ENCODE assay signal across 9 mouse cellular contexts in genomic region chr17:35342711-35343476, GRCm38 (mm10). TPM values are rescaled to one million over a fixed set of nuclear protein-coding genes. Genes with fewer than 3 reads are reported as not detected.
DNase-seq lines count a peak whose midpoint lies in the region; ATAC-seq and TF ChIP-seq lines count a peak whose summit lies in the region.
"Had no signal": no experiment of that assay in that cellular context is flagged by ENCODE, and none has a peak within 500 bp of the region (broad histone marks: within the 10 kb centered on the region; RNA-seq: fewer than 3 reads in every experiment).

No protein-coding gene starts in this region.

- H3K27me3 ChIP-seq in heart, embryonic 11.5 days (ENCODE audit: control insufficient read depth, insufficient read depth, low read length), result peaks cover 33% of the 10 kb centered on the region
- H3K27me3 ChIP-seq in embryonic facial prominence, embryonic 10.5 days (replicated peaks; ENCODE audit: low read depth, poor library complexity, severe bottlenecking), result peaks cover 63% of the 10 kb centered on the region
- peaks cover 11% of the 10 kb centered on the region for H3K27me3 ChIP-seq in intestine, embryonic 16.5 days (replicated peaks; ENCODE audit: control insufficient read depth, insufficient read depth, low read length)
- H3K27me3 ChIP-seq in liver, postnatal 0 days (ENCODE audit: insufficient read depth, low read length), result peaks cover 21% of the 10 kb centered on the region
- H3K27me3 ChIP-seq in neural tube, embryonic 15.5 days (replicated peaks), result peaks cover 43% of the 10 kb centered on the region

- DNase-seq in heart, postnatal 36 days, result no peak
- DNase-seq in embryonic facial prominence, embryonic 10.5 days (ENCODE audit: low spot score), result no peak
- peak; percentile 67 for DNase-seq in liver, postnatal 0 days
- no peak for DNase-seq in layer of hippocampus, postnatal 14 days (ENCODE audit: low spot score in 2 of 2)

- H3K9ac ChIP-seq in heart, embryonic 11.5 days (ENCODE audit: low read depth, low read length), result 0 out of 2 replicates have a peak overlapping the region, but pooled peaks have one; percentile 36
- H3K9ac ChIP-seq in intestine, embryonic 16.5 days (ENCODE audit: low read depth, low read length), result peak overlapping the region; percentile 66
- H3K9ac ChIP-seq in liver, postnatal 0 days (replicated peaks), result peak overlapping the region; percentile 6; the same call in 1 of the 2 replicates
- peak overlapping the region; percentile 30; the same call in 1 of the 2 replicates for H3K9ac ChIP-seq in neural tube, embryonic 15.5 days (replicated peaks)

- H3K4me3 ChIP-seq in heart, embryonic 11.5 days (ENCODE audit: low read depth, low read length), result peak overlapping the region; percentile 38
- peak overlapping the region; percentile 56 for H3K4me3 ChIP-seq in embryonic facial prominence, embryonic 10.5 days
- peak overlapping the region; percentile 55 for H3K4me3 ChIP-seq in intestine, embryonic 16.5 days (ENCODE audit: low read length)
- H3K4me3 ChIP-seq in liver, postnatal 0 days (ENCODE audit: low read depth, low read length), result peak overlapping the region; percentile 49
- peak overlapping the region; percentile 46 for H3K4me3 ChIP-seq in neural tube, embryonic 15.5 days (replicated peaks)

- 0 out of 2 replicates have a peak, but pooled peaks have one; percentile 10 for ATAC-seq in heart, embryonic 11.5 days (replicated peaks; ENCODE audit: insufficient number of reproducible peaks, low FRiP score, low TSS enrichment)
- peak; percentile 59 for ATAC-seq in intestine, embryonic 16.5 days
- ATAC-seq in liver, postnatal 0 days, result peak; percentile 95
- ATAC-seq in neural tube, embryonic 15.5 days (ENCODE audit: low FRiP score), result no peak
- ATAC-seq in cerebellum, adult (ENCODE audit: insufficient number of reproducible peaks, low FRiP score, low TSS enrichment), result no peak

- H3K36me3 ChIP-seq in heart, embryonic 11.5 days (ENCODE audit: control insufficient read depth, insufficient read depth, low read length), result no peaks in the 10 kb centered on the region
- no peaks in the 10 kb centered on the region for H3K36me3 ChIP-seq in embryonic facial prominence, embryonic 10.5 days (replicated peaks)
- H3K36me3 ChIP-seq in intestine, embryonic 16.5 days (ENCODE audit: control insufficient read depth, insufficient read depth, low read length), result no peaks in the 10 kb centered on the region
- no peaks in the 10 kb centered on the region for H3K36me3 ChIP-seq in liver, postnatal 0 days (replicated peaks; ENCODE audit: insufficient read depth, low read length)
- no peaks in the 10 kb centered on the region for H3K36me3 ChIP-seq in neural tube, embryonic 15.5 days

- intact Hi-C loops in heart, postnatal 36 days (cut with DNase I), result no loop called here

- H3K4me1 ChIP-seq in heart, embryonic 11.5 days (ENCODE audit: control insufficient read depth, insufficient read depth, low read length), result 0 out of 2 replicates have a peak, but pooled peaks cover 3% of the 10 kb centered on the region
- peaks cover 12% of the 10 kb centered on the region for H3K4me1 ChIP-seq in embryonic facial prominence, embryonic 10.5 days
- peaks cover 3% of the 10 kb centered on the region; the same call in 1 of the 2 replicates for H3K4me1 ChIP-seq in intestine, embryonic 16.5 days (ENCODE audit: control insufficient read depth, insufficient read depth, low read length)
- no peaks in the 10 kb centered on the region for H3K4me1 ChIP-seq in liver, postnatal 0 days (ENCODE audit: insufficient read depth)
- peaks cover 12% of the 10 kb centered on the region for H3K4me1 ChIP-seq in neural tube, embryonic 15.5 days

- no peak overlapping the region for H3K27ac ChIP-seq in heart, embryonic 11.5 days (ENCODE audit: low read depth, low read length)
- no peak overlapping the region for H3K27ac ChIP-seq in embryonic facial prominence, embryonic 10.5 days (replicated peaks)
- H3K27ac ChIP-seq in intestine, embryonic 16.5 days (ENCODE audit: low read length), result peak overlapping the region; percentile 59; the same call in 1 of the 2 replicates
- H3K27ac ChIP-seq in liver, postnatal 0 days (ENCODE audit: low read depth), result no peak overlapping the region
- no peak overlapping the region for H3K27ac ChIP-seq in neural tube, embryonic 15.5 days (replicated peaks)

- H3K9me3 ChIP-seq in heart, embryonic 11.5 days (replicated peaks; ENCODE audit: control insufficient read depth, low read length), result no peaks in the 10 kb centered on the region
- no peaks in the 10 kb centered on the region for H3K9me3 ChIP-seq in embryonic facial prominence, embryonic 10.5 days
- H3K9me3 ChIP-seq in intestine, embryonic 16.5 days (ENCODE audit: control insufficient read depth, low read length), result no peaks in the 10 kb centered on the region
- no peaks in the 10 kb centered on the region for H3K9me3 ChIP-seq in liver, postnatal 0 days (ENCODE audit: low read length)
- H3K9me3 ChIP-seq in neural tube, embryonic 15.5 days (replicated peaks), result no peaks in the 10 kb centered on the region

- peak overlapping the region; percentile 73 for H3K4me2 ChIP-seq in heart, embryonic 11.5 days
- peak overlapping the region; percentile 78 for H3K4me2 ChIP-seq in intestine, embryonic 16.5 days (ENCODE audit: low read depth, low read length)
- peak overlapping the region; percentile 70 for H3K4me2 ChIP-seq in liver, postnatal 0 days (ENCODE audit: low read depth, low read length)
- H3K4me2 ChIP-seq in neural tube, embryonic 15.5 days, result peak overlapping the region; percentile 86

- TF ChIP-seq CTCF in liver, postnatal 0 days (IDR thresholded peaks at IDR 0.05; ENCODE audit: low read depth), result no peak

- TF ChIP-seq EP300 in liver, postnatal 0 days (IDR thresholded peaks at IDR 0.05; ENCODE audit: low read depth), result no peak

- 2% methylated on average over 40 of the region's 46 CpGs for WGBS in heart, embryonic 11.5 days (ENCODE audit: insufficient replicate concordance)
- 2% methylated on average over 46 of the region's 46 CpGs for WGBS in embryonic facial prominence, embryonic 10.5 days
- 2% methylated on average over 46 of the region's 46 CpGs for WGBS in intestine, embryonic 16.5 days
- WGBS in liver, postnatal 0 days (ENCODE audit: insufficient replicate concordance), result 4% methylated on average over 45 of the region's 46 CpGs
- WGBS in neural tube, embryonic 15.5 days, result 6% methylated on average over 46 of the region's 46 CpGs

RNA-seq across cellular contexts. Expression of gene H2-Q2, which starts 0.9 kb away (rescaled TPM):
- polyA plus RNA-seq in heart, embryonic 11.5 days (2014; fragmentation: Nextera tagmentation; extraction: Ambion mirVana), result 9.0 and 10.1 TPM in 2 replicates
- total RNA-seq in heart, postnatal 36 days (2021), result 1 to 10 TPM in 1 of 2 experiments, under 1 TPM in 1; 0.64 to 1.4 TPM
- 0.75 and 0.88 TPM in 2 replicates for polyA plus RNA-seq in embryonic facial prominence, embryonic 10.5 days (2016; fragmentation: Nextera tagmentation; extraction: Ambion mirVana)
- polyA plus RNA-seq in intestine, embryonic 16.5 days (2015; fragmentation: Nextera tagmentation; extraction: Ambion mirVana), result 136 and 184 TPM in 2 replicates
- 4.9 and 5.3 TPM in 2 replicates for polyA plus RNA-seq in liver, postnatal 0 days (2015; fragmentation: Nextera tagmentation; extraction: Ambion mirVana)
- polyA plus RNA-seq in neural tube, embryonic 15.5 days (2015; fragmentation: Nextera tagmentation; extraction: Ambion mirVana), result 3.1 and 3.9 TPM in 2 replicates
- total RNA-seq in layer of hippocampus, postnatal 14 days (2021), result under 1 TPM; 0.52 to 0.74 TPM
- total RNA-seq: hematopoietic stem cell, adult 5-6 weeks had no signal

RNA-seq across cellular contexts. Expression of gene H2-Q1, which starts 22.7 kb away (rescaled TPM):
- 0.18 and 0.53 TPM in 2 replicates for polyA plus RNA-seq in heart, embryonic 11.5 days (2014; fragmentation: Nextera tagmentation; extraction: Ambion mirVana)
- total RNA-seq in heart, postnatal 36 days (2021), result 1 to 10 TPM; 1.1 to 1.4 TPM
- polyA plus RNA-seq in embryonic facial prominence, embryonic 10.5 days (2016; fragmentation: Nextera tagmentation; extraction: Ambion mirVana), result not detected in 2 replicates
- polyA plus RNA-seq in intestine, embryonic 16.5 days (2015; fragmentation: Nextera tagmentation; extraction: Ambion mirVana), result 8.8 and 12.8 TPM in 2 replicates
- 0.07 and 0.17 TPM in 2 replicates for polyA plus RNA-seq in liver, postnatal 0 days (2015; fragmentation: Nextera tagmentation; extraction: Ambion mirVana)
- polyA plus RNA-seq in neural tube, embryonic 15.5 days (2015; fragmentation: Nextera tagmentation; extraction: Ambion mirVana), result 0.09 and 0.14 TPM in 2 replicates
- under 1 TPM; 0.21 to 0.25 TPM for total RNA-seq in layer of hippocampus, postnatal 14 days (2021)

RNA-seq across cellular contexts. Expression of gene H2-Q4, which starts 36.5 kb away (rescaled TPM):
- 1.8 and 2.7 TPM in 2 replicates for polyA plus RNA-seq in heart, embryonic 11.5 days (2014; fragmentation: Nextera tagmentation; extraction: Ambion mirVana)
- total RNA-seq in heart, postnatal 36 days (2021), result 10 to 100 TPM; 10.1 to 13.8 TPM
- polyA plus RNA-seq in embryonic facial prominence, embryonic 10.5 days (2016; fragmentation: Nextera tagmentation; extraction: Ambion mirVana), result 1.5 and 1.6 TPM in 2 replicates
- 4.8 and 5.1 TPM in 2 replicates for polyA plus RNA-seq in intestine, embryonic 16.5 days (2015; fragmentation: Nextera tagmentation; extraction: Ambion mirVana)
- polyA plus RNA-seq in liver, postnatal 0 days (2015; fragmentation: Nextera tagmentation; extraction: Ambion mirVana), result 4.1 and 5.6 TPM in 2 replicates
- 1.7 and 3.7 TPM in 2 replicates for polyA plus RNA-seq in neural tube, embryonic 15.5 days (2015; fragmentation: Nextera tagmentation; extraction: Ambion mirVana)
- total RNA-seq in layer of hippocampus, postnatal 14 days (2021), result 1 to 10 TPM; 1.1 to 1.8 TPM

Comparison
In these comparisons a context has a peak if more than half of its experiments do, and no peak if none do; other contexts are left out.
1. ATAC-seq: peak in heart, embryonic 11.5 days (single experiment), intestine, embryonic 16.5 days (single experiment) and liver, postnatal 0 days (single experiment); none in neural tube, embryonic 15.5 days (single experiment) and cerebellum, adult (single experiment).
2. H3K9ac ChIP-seq: peak in every context shown above with its lines; median percentile 66 in intestine, embryonic 16.5 days; 36 in heart, embryonic 11.5 days; 30 in neural tube, embryonic 15.5 days; 6 in liver, postnatal 0 days.
3. RNA of gene H2-Q2, which starts 0.9 kb away (polyA plus RNA-seq): 136 to 184 TPM in intestine, embryonic 16.5 days; 9.0 to 10.1 TPM in heart, embryonic 11.5 days, 4.9 to 5.3 TPM in liver, postnatal 0 days, 3.1 to 3.9 TPM in neural tube, embryonic 15.5 days and 0.75 to 0.88 TPM in embryonic facial prominence, embryonic 10.5 days; every median in the first group is over 10 times any median in the second.
4. Peak in every context shown above with its lines, with median percentiles within 50 percentile points of each other: H3K4me2 ChIP-seq and H3K4me3 ChIP-seq.